Mouse (Mus musculus) retina, postnatal 7 days (tissue): ENCODE measurements around the gene Necap1.
A peak's percentile ranks its signal among the peaks of the same experiment; 100 is the strongest.

ENCODE experiments used
- DNase-seq: peaks from one replicate; pipeline ENCODE4 v3.0.0-alpha.2; 2012; ENCODE audit warnings: low read depth, low spot score

Gene Necap1

DNA sequence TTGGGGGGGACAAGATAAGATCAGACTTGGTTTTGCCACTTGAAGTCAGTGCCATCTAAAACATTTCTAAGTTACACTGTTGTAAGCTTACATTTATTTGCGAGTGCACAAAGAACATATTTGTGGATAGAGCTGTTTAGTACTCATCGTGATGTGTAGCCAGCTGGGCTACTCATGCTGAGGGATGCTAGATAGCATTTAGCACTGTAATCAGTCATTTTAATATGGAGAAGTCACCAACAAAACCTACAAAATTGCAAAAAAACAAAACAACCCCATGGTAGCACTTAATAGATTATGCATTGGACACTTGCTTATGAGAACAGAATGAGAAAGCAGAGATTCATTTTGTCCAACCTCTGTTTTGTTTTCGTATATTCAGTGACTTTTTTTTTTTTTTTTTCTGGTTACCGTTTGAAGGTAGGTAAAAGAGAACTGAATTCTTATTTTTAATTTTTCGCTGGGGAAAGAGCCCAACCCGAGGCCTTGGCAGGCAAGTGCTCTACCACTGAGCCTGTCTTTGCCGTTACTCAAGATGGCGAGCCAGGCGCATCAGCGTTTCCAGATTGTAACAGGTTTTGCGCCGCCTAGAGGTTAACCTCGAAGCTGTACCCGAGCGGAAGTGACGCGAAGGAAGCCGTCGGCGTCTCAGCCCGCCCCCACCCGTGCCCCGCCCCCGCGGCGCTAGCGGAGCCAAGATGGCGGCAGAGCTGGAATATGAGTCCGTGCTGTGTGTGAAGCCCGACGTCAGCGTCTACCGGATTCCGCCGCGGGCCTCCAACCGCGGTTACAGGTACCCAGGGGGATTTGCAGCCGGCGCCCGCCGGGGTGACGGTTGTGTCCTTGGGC, at the start of gene Necap1:
Gene Necap1, plus strand, starts transcription at position 604 of the 849 bp plus-strand sequence.
- DNase-seq: peak; percentile 95

GRCm38 (mm10) chr6:122825166-122825565, 49.1 kb upstream of the Necap1 start:
- DNase-seq: no peak

GRCm38 (mm10) chr6:122825923-122826742, 48.1 kb upstream of the Necap1 start:
- DNase-seq: peak; percentile 49

- no peak for DNase-seq
Measured at GRCm38 (mm10) chr6:122828086-122828485, 46.2 kb upstream of the Necap1 start.

GRCm38 (mm10) chr6:122832880-122833279, 41.4 kb upstream of the Necap1 start:
- no peak for DNase-seq

DNA sequence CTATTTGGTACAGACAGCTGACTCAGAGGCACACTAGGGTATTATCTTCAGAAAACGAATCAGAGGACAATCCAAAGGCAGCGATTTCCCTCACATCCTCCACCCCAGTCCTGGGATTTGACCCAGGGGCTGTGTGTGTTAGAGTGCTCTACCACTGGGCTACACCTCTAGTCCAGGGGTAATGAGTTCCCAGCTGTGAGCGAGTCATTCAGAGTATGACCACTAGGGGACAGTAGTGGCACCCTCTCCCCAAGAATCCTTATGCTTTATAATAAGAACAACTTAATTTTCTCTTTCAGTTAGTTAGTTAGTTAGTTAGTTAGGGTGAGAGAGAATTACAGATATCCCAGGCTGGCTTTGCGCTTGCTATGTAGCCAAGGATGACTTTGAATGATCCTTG, 39.9 kb upstream of the Necap1 start:
- DNase-seq: no peak

DNA sequence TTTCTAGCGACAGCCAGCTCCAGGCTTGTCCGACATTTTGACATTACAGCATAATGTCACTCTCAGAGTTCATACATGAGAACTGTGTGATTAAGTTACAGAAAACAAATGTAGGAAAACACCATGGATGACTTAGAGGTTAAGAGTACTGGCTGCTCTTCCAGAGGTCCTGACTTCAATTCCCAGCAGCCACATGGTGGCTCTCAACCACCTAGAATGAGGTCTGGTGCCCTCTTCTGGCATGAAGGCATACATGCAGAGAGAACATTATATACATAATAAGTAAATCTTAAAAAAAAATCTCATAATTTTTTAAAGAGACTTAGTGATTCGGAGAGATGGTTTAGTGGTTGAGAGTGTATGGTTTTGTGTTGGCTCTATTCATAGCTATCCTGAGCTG, 37.3 kb upstream of the Necap1 start:
- DNase-seq: no peak

- no peak for DNase-seq
Measured at GRCm38 (mm10) chr6:122837539-122837938, 36.7 kb upstream of the Necap1 start.

DNA sequence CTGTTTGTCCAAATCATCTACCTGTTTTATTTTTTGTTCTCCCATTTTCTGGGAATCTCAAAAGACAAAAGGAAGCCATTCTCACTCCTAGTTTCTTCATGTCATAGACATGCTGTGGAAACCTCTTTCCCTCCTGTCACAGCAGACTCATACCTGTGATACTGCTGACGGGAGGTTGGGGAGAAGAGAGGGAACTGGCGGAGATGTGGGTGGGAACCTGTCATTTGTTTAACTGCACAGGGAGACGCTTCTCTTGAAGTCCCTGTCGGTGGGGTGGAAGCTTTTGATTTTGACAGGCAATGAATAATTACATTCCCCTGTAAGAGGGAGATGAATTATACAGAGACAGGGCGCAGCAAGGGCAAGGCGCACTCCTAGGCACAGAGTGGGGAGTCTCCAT, 30.5 kb upstream of the Necap1 start:
- DNase-seq: no peak

DNA sequence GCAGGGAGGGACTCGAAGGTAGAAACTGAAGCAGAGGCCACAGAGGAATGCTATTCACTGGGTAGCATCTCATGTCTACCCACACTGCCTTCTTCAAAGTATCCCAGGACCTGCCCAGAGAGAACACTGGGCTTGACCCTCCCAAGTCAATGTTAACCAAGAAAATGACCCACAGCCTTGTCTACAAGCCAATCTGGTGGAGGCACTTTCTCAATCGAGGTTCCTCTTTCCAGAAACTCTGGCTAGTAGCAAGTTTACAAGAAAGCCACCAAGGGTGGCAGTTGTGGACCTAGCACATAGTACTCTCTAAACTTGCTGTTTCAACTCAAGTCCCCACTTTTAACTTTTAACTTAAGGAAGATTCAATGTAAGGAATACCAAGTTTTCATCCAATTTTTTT, 21.6 kb upstream of the Necap1 start:
- DNase-seq: no peak

DNA sequence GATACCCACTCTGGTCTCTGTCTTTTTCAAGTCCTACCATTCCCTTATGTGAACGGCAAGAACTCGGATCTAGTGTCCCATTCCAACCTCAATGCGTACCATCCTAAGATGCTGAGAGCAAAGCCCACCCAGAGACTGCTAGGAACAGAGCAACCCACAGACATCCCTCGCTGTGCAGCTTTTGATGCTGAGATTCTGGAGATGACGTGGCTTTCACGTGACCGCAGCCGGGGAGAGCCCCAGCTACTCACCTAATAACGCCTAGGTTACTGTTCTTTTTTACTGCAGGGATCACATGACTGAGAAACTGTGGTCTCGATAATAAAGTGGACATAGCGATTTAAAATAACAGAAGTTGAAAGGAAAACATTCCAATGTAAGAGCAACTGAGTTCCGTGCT, 19.7 kb upstream of the Necap1 start:
- no peak for DNase-seq

- no peak for DNase-seq
Measured at GRCm38 (mm10) chr6:122855955-122856354, 18.3 kb upstream of the Necap1 start, which contains the start of gene C3ar1. Gene C3ar1, minus strand, starts transcription at chr6:122856161.

GRCm38 (mm10) chr6:122862434-122862833, 11.8 kb upstream of the Necap1 start:
- DNase-seq: no peak

- no peak for DNase-seq
Measured at GRCm38 (mm10) chr6:122862871-122863270, 11.4 kb upstream of the Necap1 start.

DNA sequence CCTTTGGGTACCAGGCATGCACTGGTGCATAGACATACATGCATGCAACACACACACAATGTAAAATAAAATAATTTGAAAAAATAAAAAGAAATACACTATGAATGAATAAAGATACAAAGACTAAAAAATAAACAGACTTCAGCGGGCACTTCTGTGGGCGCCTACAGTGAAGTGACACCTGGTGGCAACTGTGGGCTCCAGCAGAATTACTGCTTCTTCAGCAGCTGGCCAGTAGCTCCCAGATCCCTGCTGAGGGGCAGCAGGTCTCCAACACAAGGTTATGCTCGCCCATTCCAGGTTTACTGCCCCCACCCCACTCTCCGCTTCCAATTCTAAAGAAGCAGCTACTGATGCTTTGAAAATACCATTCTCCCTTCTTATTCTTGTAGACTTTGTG, 6.4 kb upstream of the Necap1 start:
- DNase-seq: no peak

- DNase-seq: no peak
Measured at GRCm38 (mm10) chr6:122869846-122870245, 4.4 kb upstream of the Necap1 start.

DNA sequence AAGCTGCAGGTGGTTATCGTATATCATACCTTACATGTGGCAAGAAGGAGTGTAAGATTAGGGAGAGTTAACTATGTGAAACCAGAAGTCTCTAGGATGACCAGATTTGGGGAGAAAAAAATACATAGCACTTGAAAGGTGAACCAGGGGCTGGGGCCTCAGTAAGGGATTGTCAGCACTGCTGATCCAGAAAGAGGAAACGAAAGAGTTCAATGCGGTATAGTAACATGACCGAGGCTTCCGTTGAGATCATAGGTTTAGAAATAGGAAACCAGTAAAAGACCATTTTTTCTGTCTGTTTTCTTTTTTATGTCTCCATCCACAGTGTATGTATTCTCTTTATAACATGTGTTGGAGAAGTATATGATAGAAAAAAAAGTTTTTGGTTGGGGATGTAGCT, 1.5 kb upstream of the Necap1 start:
- no peak for DNase-seq

DNA sequence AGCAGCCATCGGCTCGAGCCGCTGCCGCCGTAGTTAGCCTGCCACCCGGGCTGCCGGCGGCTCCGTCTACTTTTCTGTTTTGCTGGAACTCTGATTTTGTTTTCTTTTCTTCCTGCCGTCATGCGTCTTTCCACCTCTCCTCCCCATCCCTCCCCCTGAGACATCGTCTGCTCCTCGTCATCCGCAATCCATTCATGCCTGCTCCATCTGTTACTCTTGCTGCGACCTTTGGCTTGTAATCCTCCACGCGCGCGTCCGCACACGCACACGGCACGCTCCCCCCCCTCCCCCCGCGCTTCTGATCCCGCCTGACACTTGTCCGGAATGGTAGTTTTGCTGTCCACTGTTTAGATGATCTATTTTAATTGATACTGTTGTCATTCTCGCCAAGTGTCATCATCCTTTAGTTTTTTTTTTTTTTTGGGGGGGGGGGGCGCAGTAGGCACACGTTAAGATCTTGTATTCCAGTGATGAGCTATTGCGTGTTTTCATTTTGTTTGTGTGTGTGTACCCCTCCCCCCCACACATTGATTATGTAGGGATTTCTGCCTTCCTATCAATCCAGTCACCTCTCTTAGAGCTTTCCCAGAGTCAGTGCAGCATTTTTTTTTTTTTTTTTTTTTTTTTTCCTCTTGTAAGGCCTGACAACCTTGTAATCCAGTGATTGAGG, 581 bp downstream of the Necap1 start:
- DNase-seq: peak; percentile 62

DNA sequence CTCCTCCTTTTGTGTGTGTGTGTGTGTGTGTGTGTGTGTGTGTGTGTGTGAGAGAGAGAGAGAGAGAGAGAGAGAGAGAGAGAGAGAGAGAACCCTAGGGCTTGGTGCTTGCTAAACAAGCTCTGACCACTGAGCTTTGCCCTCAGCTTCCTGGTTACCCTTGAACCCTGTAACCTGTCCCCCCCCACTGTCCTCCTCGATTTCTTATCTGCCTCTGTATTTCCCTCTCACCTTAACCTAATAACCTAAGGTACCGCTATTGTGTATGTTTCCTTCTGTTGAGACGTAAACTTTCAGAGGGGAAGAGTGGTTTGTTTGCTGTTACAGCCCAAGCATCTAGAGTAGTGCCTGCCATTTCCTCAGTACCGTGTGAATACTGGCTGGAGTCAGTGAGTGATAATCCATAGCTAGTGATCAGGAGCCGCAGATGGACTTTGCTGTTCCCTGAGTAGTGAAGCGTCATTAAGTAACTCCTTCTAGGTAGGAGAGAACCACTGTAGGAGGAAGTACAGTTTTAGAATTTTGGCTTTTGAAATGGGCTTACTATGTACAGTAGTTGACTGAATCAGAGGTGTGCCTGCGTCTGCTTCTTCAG, 5.0 kb downstream of the Necap1 start:
- no peak for DNase-seq

DNA sequence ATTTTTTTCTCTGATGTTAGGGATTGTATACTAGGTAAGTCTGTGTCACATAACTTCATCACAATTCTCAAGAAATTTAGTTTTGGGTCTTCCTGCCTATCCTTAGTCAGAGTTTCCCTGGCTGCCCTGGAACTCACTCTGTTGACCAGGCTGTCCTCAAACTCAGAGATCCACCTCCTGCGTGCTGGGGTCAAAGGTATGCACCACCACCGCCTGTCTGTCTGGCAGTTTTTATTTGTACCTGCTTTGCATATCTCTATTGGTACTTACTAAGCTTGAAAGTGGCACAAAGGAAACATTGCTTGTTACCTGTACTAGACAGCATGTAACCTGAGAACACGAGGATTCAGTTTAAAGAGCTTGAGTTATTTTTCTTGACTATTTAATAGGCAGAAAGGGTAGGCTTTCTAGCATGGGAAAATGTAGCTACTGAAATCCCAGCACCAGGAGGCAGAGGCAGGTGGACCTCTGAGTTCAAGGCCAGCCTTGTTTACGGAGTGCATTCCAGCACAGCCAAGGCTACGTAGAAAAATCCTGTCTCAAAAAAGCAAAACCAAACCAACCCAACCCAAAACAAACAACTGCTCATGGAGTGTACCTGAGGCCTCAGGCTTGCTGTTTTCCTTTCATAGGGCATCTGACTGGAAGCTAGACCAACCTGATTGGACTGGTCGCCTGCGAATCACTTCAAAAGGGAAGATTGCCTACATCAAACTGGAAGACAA, 5.7 kb downstream of the Necap1 start:
- no peak for DNase-seq

GRCm38 (mm10) chr6:122881287-122881686, 7.0 kb downstream of the Necap1 start:
- DNase-seq: no peak
